Mouse (Mus musculus) ovary, postnatal 14 days (tissue): ENCODE measurements at regions not wholly inside any gene's neighbourhood (a gene's known extent, or its start where the extent isn't known, plus 50 kb on each side); places are given as distances from the start of the nearest gene placed in this dataset.

ENCODE experiments used
- DNase-seq: peaks from one replicate; pipeline ENCODE4 v3.0.0; 2022; ENCODE audit warnings: low spot score

GRCm38 (mm10) chr3:39372426-39372950, 485.7 kb downstream of the Fat4 start:
- DNase-seq = no peak

- no peak for DNase-seq
Observed at GRCm38 (mm10) chr3:39375465-39375864, 488.7 kb downstream of the Fat4 start.

- no peak for DNase-seq
Observed at GRCm38 (mm10) chr3:39388491-39388890, 501.8 kb downstream of the Fat4 start.

- DNase-seq = no peak
Observed at GRCm38 (mm10) chr3:39390442-39390841, 503.7 kb downstream of the Fat4 start.

- DNase-seq = no peak
Observed at GRCm38 (mm10) chr3:39392053-39392452, 505.3 kb downstream of the Fat4 start.

GRCm38 (mm10) chr3:39396672-39397071, 509.9 kb downstream of the Fat4 start:
- no peak for DNase-seq

- no peak for DNase-seq
Observed at GRCm38 (mm10) chr3:39397255-39397654, 510.5 kb downstream of the Fat4 start.

- DNase-seq = no peak
Observed at GRCm38 (mm10) chr3:39397677-39398076, 510.9 kb downstream of the Fat4 start.

GRCm38 (mm10) chr3:39424778-39425642, 538.3 kb downstream of the Fat4 start:
- no peak for DNase-seq

GRCm38 (mm10) chr3:39425643-39426016, 538.9 kb downstream of the Fat4 start:
- DNase-seq = no peak

- no peak for DNase-seq
Observed at GRCm38 (mm10) chr3:39443328-39443727, 556.6 kb downstream of the Fat4 start.

- DNase-seq = no peak
Observed at GRCm38 (mm10) chr3:39455650-39456049, 568.9 kb downstream of the Fat4 start.

GRCm38 (mm10) chr3:39460183-39460888, 573.6 kb downstream of the Fat4 start:
- DNase-seq = peak; percentile 9

GRCm38 (mm10) chr3:39461561-39461960, 574.8 kb downstream of the Fat4 start:
- DNase-seq = no peak

- no peak for DNase-seq
Observed at GRCm38 (mm10) chr3:39465811-39466210, 579.1 kb downstream of the Fat4 start.

- DNase-seq = no peak
Observed at GRCm38 (mm10) chr3:39489392-39489791, 602.7 kb downstream of the Fat4 start.

GRCm38 (mm10) chr3:39494363-39494762, 607.6 kb downstream of the Fat4 start:
- no peak for DNase-seq

- no peak for DNase-seq
Observed at GRCm38 (mm10) chr3:39528087-39528486, 641.3 kb downstream of the Fat4 start.

- no peak for DNase-seq
Observed at GRCm38 (mm10) chr3:39537515-39537914, 650.8 kb downstream of the Fat4 start.

- no peak for DNase-seq
Observed at GRCm38 (mm10) chr3:39540530-39541118, 653.9 kb downstream of the Fat4 start.

GRCm38 (mm10) chr3:39559460-39560041, 672.8 kb downstream of the Fat4 start:
- no peak for DNase-seq

GRCm38 (mm10) chr3:39560951-39561350, 674.2 kb downstream of the Fat4 start:
- DNase-seq = no peak
